Mouse (Mus musculus) heart, postnatal 4 days (tissue): ENCODE results near the gene Myl12a. TPM values are rescaled to one million over a fixed set of nuclear protein-coding genes. Genes with fewer than 3 reads are reported as not detected.
A peak's percentile ranks its signal among the peaks of the same experiment; 100 is the strongest.

Experiments used
- DNase-seq: peaks from one replicate; pipeline ENCODE4 v3.0.0; 2021
- total RNA-seq, 2 experiments: library from RNA; stranded (reverse); gene quantifications; 2 replicates each; pipeline ENCODE4 v1.2.3; 2021

Gene Myl12a
- total RNA-seq, 2 experiments from 2014 or later, result 733 to 785 TPM

GRCm38 (mm10) chr17:71010646-71011242 lies 8.1 kb upstream of the Myl12a start:
- peak; percentile 7 for DNase-seq

DNA sequence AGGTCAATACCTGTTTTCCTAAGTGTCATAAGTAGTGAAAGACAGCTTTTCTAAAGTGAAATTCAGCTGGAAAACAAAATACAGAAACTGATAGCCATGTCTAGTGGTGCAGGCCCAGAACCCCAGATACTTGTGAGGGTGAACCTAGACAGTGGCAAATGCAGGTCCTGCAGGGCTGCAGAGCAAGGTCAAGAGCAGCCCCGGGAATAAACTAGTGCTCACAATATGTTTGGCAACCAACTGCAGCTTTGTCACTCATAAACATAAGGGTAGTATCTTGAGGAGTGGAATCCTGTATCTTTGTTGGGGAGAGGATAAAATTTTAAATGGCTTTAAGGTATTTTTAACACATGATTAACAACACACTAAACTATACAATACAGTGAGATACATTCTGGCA lies 7.1 kb upstream of the Myl12a start:
- no peak for DNase-seq

DNA sequence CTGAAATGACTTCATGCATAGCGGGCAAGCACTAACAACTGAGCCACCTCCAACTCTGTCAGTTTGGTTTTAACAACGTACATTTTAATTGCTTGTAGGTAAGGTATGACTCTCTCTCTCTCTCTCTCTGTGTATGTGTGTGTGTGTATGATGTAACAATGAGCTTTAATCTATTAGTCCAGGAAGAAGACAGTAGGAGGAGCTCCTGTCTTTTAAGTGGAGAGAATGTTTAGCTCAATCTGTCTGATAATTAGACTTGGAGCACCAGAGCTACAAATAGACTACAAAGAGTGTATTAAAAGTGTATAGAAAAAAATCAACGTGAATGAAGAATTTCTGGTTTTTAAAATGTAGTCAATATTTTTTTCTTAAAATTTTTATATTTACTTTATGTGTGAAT lies 6.0 kb upstream of the Myl12a start:
- DNase-seq, result no peak

DNA sequence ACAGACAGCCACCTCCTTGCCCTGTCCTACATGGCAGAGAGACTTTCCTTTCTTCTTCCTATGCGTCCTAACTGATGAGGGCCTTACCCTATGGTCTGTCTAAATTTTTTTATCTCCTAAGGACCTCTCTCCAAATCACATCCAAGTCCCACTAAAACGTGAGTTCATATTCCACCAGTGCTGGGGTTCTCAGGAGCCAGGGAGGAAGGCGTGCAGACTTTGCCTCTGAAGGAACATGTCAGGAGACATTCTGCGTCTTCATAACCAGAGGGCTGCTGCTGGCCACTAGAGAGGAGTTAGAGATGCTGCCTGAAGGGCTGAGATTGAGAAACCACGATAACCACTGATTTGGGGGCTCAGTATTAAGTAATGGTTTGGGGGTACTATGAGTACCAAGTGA lies 4.3 kb upstream of the Myl12a start:
- DNase-seq, result no peak

DNA sequence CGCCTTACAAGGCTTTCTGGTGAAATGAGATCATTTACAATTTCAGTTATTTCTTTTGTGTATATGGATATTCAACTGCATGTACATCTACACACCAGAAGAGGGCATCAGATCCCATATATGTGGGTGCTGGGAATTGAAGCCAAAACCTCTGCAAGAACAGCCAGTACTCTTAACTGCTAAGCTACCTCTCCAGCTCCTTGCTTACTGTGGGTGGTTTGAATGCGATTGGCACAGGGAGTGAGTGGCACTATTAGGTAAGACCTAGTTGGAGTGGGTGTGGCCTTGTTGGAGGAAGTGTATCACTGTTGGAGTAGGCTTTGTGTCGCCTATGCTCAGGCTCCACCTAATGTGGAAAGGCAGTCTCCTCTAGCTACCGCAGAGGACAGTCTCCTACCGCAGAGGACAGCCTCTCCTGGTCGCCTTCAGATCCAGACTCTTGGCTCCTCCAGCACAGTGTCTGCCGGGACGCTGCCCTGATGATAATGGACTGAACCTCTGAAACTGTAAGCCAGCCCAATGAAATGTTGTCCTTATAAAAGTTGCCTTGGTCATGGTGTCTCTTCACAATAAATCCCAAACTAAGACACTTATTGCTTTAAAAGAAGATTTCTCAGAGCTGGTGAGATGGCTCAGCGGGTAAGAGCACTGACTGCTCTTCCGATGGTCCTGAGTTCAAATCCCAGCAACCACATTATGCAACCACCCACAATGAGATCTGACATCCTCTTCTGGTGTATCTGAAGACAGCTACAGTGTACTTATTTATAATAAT lies 1.7 kb upstream of the Myl12a start:
- DNase-seq, result no peak

- DNase-seq, result no peak
Observed at GRCm38 (mm10) chr17:71003721-71004120, 1.0 kb upstream of the Myl12a start.

DNA sequence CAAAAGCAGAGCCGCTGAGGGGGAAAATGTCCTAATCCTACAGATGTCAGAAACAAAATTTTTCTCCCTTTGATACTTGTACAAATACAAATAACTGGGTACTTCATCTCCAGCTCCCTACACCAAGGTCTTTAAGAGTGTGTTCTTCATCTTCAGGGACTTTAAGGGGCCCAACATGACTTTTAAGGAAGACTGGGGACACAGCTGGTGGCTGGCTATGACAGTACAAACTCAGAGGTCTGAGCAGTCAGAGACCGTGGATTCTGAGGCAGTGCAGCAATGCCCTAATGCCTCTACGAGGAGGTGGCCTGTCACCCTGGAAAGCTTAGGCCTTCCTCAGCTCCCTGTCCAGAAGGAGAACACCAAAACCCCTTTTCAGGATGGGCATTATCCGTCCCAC lies 434 bp upstream of the Myl12a start:
- DNase-seq, result no peak

DNA sequence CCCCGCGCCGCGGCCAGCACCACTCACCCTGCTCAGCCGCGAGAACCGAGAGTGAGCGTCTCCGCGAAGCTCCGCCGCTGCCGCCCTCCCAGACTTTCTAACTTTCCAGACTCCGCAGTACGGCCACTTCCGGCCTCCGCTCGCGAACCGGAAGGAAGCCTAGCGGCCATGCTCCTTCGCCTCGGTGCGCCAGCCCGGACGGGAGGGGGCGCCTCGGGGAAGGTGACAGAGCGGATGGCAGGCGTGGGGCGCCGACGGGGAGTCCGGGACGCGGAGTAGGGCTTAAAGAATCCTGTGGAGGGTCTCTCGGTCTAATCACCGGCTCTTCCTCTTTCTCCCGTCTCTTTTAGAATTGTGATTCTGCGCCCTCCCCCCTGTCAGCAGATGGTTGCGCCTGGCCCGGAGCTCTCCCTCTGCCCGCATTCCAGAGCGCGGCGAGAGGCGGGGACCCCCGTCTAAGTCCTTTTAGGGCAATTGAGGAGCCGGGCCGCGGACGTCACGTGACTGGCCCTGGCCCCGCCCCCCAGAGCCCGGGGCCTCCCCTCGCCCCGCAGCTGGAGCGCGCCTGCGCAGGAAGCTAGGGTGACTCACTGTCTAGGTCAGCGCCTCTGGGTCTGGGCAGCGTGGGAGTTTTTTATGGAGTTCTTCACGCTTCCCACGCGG lies 466 bp downstream of the Myl12a start, which contains the start of gene Myom1:
TSS of gene Myom1 (plus strand) at position 553 of the 663 bp plus-strand sequence.
- DNase-seq, result peak; percentile 100

GRCm38 (mm10) chr17:71001699-71002080 lies 988 bp downstream of the Myl12a start:
- peak; percentile 65 for DNase-seq

- DNase-seq, result no peak
Observed at GRCm38 (mm10) chr17:71001067-71001466, 1.6 kb downstream of the Myl12a start.

DNA sequence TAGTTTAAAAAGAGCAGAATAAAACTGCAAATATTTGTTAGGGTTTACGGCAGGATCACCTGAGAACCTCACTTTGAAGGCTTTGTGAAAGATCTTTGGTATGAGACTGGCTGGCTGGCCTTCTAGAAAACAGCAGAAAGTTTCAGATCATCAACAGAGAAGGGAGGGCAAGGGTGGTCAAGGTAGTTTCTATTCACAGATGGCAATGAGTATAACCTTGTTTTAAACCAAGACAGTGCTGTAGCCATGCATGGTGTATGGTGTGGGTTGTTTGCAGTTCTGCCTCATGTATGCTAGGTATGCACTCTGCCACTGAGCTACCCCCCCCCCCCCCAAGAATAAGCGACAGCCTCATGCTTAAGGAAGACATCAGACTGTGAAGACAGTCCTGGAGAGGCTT lies 2.4 kb downstream of the Myl12a start:
- no peak for DNase-seq

- no peak for DNase-seq
Observed at GRCm38 (mm10) chr17:70999187-70999586, 3.5 kb downstream of the Myl12a start.

DNA sequence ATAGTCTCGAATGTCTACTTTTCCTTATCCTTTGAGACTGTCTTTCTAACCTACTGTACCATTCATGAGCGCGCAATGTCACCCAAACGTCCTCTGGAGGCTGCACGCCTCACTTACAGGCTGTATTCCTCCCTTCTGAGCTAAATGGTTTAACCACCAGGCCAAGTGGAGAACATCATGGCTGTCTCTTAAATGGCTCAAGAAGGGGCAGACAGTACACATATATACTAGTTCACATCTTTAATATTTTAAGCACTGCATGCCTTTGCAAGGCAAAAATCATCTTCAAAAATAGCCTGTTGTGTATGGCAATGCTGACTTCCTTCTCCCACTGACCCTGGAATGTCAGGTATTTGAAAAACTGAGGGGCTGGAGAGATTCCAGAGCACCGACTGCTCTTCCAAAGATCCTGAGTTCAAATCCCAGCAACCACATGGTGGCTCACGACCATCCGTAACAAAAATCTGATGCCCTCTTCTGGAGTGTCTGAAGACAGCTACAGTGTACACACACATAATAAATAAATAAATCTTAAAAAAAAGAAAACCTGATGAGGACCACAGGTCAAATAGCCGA lies 4.2 kb downstream of the Myl12a start:
- no peak for DNase-seq

GRCm38 (mm10) chr17:70997836-70998235 lies 4.8 kb downstream of the Myl12a start:
- peak; percentile 44 for DNase-seq

- no peak for DNase-seq
Observed at GRCm38 (mm10) chr17:70995551-70995950, 7.1 kb downstream of the Myl12a start.

DNA sequence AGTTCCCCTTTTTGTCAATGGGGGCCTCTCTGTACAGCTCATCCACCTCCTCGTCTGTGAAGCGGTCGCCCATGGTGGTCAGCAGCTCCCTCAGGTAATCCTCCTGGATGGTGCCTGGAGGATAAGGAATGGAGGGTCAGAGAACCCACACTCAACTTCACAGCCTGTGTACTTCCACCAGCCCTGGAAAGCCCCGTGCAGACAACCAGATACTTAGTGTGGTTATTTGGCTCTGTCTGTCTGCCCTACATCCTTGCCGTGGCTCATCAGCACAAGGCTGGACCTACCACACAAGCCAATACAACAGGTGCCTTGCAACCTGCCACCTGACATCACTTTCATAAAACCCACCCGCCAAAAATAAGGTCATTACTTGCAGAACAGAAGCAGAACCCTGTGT lies 8.0 kb downstream of the Myl12a start:
- no peak for DNase-seq

DNA sequence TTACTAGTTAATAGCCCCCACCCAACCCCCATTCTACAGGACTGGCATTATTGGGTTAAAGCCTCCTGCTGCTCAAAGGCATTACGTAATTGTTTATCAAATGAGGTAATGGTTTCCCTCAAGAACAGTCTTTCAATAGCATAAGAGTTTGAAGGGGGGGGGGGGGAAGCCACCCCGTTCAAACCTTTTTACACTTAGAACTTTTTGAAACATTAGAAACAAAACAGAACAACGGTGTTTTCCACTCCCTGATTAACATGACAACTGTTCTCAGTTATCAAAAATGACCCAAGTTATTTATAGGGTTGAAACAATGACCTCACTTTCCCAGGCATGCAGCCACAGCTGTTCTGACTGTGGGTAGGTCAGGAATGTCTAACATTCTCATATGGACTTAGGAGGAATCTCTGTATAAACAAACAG lies 9.3 kb downstream of the Myl12a start:
- peak; percentile 72 for DNase-seq

DNA sequence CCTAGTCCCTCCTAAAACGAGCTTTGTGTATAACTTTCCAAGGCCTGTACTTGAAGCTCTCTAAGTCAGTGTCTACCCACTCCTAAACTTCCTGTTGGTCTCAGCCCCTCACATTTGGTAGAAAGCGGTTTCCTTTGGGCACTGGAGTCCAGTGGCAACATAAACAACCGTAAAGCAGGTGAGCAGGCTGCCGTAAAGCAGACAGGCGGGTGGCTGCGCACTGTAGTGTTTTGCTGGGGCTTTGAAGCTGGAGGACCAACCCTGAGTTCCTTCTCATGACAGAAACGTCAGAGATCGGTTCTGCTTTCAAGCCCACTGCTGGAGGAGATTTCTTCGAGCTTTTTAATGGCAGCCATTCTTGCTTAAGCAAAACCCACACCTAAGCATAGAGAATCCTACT lies 10.0 kb downstream of the Myl12a start:
- DNase-seq, result no peak

DNA sequence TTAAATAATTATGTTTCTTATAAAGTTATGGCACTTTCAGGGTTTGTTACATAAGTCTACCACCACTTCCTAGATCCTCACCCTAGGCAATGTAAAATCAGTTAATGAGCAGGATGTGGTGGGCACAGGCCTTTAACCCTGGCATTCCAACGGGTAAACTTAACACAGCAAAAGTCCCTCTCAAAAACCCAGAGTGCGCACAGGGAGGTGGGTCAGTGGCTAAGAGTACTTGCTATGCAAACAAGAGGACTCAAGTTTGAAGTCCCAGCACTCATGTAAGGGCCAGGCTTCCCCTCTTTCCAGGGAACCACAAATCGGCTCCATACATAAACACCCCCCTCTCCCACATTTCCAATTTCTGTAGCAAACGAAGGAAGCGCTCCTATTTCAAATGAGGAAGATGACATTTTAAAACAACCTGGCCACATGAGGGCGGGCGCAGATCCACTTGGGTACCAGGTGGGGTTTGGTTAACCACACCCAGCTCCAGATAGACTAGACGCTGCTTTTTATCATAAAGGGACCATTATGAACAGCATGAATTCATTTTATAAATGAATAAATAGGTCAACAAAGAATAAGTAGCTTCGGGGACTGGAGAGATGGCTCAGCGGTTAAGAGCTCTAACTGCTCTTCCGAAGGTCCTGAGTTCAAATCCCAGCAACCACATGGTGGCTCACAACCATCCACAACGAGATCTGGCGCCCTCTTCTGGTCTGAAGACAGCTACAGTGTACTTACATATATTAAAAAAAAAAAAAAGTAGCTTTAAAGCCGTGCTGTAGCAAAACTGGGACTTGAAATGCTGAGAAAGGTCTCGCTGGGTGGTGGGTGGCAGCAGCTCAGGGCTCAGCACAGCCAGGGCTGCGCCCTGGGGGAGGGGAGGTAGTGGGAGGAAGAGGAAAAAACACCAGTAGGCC lies 10.7 kb downstream of the Myl12a start:
- peak; percentile 50 for DNase-seq

GRCm38 (mm10) chr17:70990403-70991303 lies 12.0 kb downstream of the Myl12a start:
- peak; percentile 89 for DNase-seq

DNA sequence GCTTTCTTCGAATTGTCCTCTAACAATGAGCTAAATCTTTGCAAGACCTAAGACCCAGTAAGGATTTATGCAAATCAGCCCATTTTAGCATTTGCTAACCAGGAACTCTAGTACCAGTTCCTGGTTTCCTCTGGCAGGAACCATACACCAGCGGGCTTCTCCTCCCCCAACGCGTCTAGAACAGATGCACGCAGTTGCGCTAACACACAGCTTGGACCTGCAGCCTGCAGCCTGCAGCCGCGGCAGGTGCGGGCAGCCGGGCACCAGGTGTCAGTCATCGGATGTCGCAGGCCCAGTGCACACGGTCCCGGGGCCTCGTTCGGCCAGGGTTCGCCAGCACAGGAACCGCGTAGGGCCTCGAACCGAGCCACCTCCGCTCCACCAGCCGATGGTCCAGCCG lies 12.7 kb downstream of the Myl12a start:
- no peak for DNase-seq
